Mouse (Mus musculus): ENCODE measurements around the gene Ush1g.

DNA sequence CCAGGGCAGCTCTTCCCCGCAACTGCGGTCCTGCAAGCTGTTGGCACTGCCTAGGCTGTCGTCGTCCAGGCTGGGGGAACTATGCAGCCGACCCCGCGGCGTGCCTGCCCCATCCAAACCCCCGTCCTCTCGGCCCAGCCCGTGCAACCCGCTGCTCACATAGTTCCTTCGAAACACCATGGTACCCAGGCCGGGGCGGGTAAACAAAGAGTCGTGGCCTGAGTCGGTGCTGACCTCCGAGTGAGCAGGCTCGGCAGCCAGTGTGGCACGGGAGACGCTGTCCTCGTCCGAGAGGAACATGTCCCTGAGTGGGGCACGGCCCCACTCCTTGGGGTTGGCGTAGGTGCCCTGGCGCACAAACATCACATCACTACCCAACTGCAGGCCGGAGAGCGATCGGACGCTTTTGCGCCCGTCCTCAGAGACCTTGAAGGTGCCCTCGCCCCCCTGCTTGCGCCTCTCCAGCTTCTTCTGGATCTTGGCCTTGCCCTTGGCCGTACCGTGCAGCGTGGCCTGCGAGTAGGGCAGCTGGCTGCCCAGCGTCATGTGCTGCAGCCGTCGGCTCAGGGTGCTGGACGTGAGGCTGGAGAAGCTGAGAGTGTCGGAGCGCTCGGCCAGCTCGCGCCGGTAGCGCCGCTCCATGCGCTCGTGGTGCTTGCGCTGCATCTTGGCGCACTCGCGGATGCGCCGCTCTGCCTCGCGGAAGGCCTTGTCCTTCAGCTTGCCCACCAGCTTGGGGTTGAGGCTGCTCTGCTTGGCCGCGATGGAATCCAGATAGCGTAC lies 3.4 kb downstream of the Ush1g start:
- TF ChIP-seq CTCF (IDR thresholded peaks at IDR 0.05; ENCODE audit: low read depth) (no peak), EP300 (IDR thresholded peaks at IDR 0.05; ENCODE audit: low read depth) (no peak)

All from liver, postnatal 0 days (tissue).